ENCODE assay signal across 25 mouse cellular contexts in genomic region chr6:115203029-115203428, GRCm38 (mm10). TPM values are rescaled to one million over a fixed set of nuclear protein-coding genes. Genes with fewer than 3 reads are reported as not detected.
DNase-seq lines count a peak whose midpoint lies in the region; ATAC-seq and TF ChIP-seq lines count a peak whose summit lies in the region.
"Had no signal": no experiment of that assay in that cellular context is flagged by ENCODE, and none has a peak within 500 bp of the region (broad histone marks: within the 10 kb centered on the region; RNA-seq: fewer than 3 reads in every experiment).

No protein-coding gene starts in this region.

- no peak overlapping the region for H3K9ac ChIP-seq in intestine, postnatal 0 days (ENCODE audit: low read depth, low read length)
- H3K9ac ChIP-seq in intestine, embryonic 16.5 days (ENCODE audit: low read depth, low read length): no peak overlapping the region
- H3K9ac ChIP-seq in ES-E14 (ENCODE audit: insufficient read depth, low read depth, low read length, poor library complexity, severe bottlenecking): no peak overlapping the region
- H3K9ac ChIP-seq in stomach, postnatal 0 days (ENCODE audit: low read length): no peak overlapping the region
- H3K9ac ChIP-seq: liver, embryonic 12.5 days; midbrain, embryonic 15.5 days had no signal

- WGBS in intestine, postnatal 0 days: 69% methylated on average over 3 of the region's 3 CpGs
- 71% methylated on average over 3 of the region's 3 CpGs for WGBS in intestine, embryonic 16.5 days
- 60% methylated on average over 3 of the region's 3 CpGs for WGBS in stomach, postnatal 0 days
- 62% methylated on average over 3 of the region's 3 CpGs for WGBS in heart, embryonic 10.5 days

- no peaks in the 10 kb centered on the region for H3K27me3 ChIP-seq in intestine, postnatal 0 days (replicated peaks; ENCODE audit: control insufficient read depth, insufficient read depth, low read length)
- H3K27me3 ChIP-seq in intestine, embryonic 16.5 days (replicated peaks; ENCODE audit: control insufficient read depth, insufficient read depth, low read length): no peaks in the 10 kb centered on the region
- no peaks in the 10 kb centered on the region for H3K27me3 ChIP-seq in stomach, postnatal 0 days (ENCODE audit: control insufficient read depth, insufficient read depth, low read length)
- no peaks in the 10 kb centered on the region for H3K27me3 ChIP-seq in heart, embryonic 10.5 days (ENCODE audit: insufficient read depth, poor library complexity, severe bottlenecking)
- H3K27me3 ChIP-seq: liver, embryonic 12.5 days; midbrain, embryonic 15.5 days had no signal

- no peaks in the 10 kb centered on the region for H3K36me3 ChIP-seq in intestine, postnatal 0 days (ENCODE audit: control insufficient read depth, insufficient read depth)
- H3K36me3 ChIP-seq in intestine, embryonic 16.5 days (ENCODE audit: control insufficient read depth, insufficient read depth, low read length): no peaks in the 10 kb centered on the region
- H3K36me3 ChIP-seq in ES-E14 (ENCODE audit: control insufficient read depth, insufficient read depth, low read length, poor library complexity, severe bottlenecking): no peaks in the 10 kb centered on the region
- no peaks in the 10 kb centered on the region for H3K36me3 ChIP-seq in stomach, postnatal 0 days (ENCODE audit: control insufficient read depth, insufficient read depth, low read length)
- no peaks in the 10 kb centered on the region for H3K36me3 ChIP-seq in heart, embryonic 10.5 days
- H3K36me3 ChIP-seq: limb, embryonic 10.5 days; liver, embryonic 12.5 days; midbrain, embryonic 15.5 days had no signal

- no peak overlapping the region for H3K27ac ChIP-seq in intestine, postnatal 0 days (ENCODE audit: low read depth, low read length)
- H3K27ac ChIP-seq in intestine, embryonic 16.5 days (ENCODE audit: low read length): no peak overlapping the region
- no peak overlapping the region for H3K27ac ChIP-seq in ES-E14 (ENCODE audit: insufficient read depth, low read depth, low read length, poor library complexity, severe bottlenecking)
- no peak overlapping the region for H3K27ac ChIP-seq in stomach, postnatal 0 days (replicated peaks)
- H3K27ac ChIP-seq in heart, embryonic 10.5 days: no peak overlapping the region
- H3K27ac ChIP-seq: limb, embryonic 10.5 days; liver, embryonic 12.5 days; midbrain, embryonic 15.5 days had no signal

- no peaks in the 10 kb centered on the region for H3K9me3 ChIP-seq in intestine, postnatal 0 days (ENCODE audit: control insufficient read depth)
- H3K9me3 ChIP-seq in intestine, embryonic 16.5 days (ENCODE audit: control insufficient read depth, low read length): 0 out of 2 replicates have a peak, but pooled peaks cover 4% of the 10 kb centered on the region
- no peaks in the 10 kb centered on the region for H3K9me3 ChIP-seq in ES-E14 (ENCODE audit: control insufficient read depth, insufficient read depth, low read depth, low read length)
- no peaks in the 10 kb centered on the region for H3K9me3 ChIP-seq in stomach, postnatal 0 days (ENCODE audit: control insufficient read depth, low read length)
- H3K9me3 ChIP-seq in heart, embryonic 10.5 days: no peaks in the 10 kb centered on the region
- H3K9me3 ChIP-seq: limb, embryonic 10.5 days; liver, embryonic 12.5 days; midbrain, embryonic 15.5 days had no signal

- in situ Hi-C loops in ES-E14 (cut with MboI; ENCODE audit: low sequenced_read_pairs in 2 of 2, unreplicated experiment in 2 of 2): no loop called here

- no peak for ATAC-seq in intestine, postnatal 0 days
- ATAC-seq in intestine, embryonic 16.5 days: no peak
- no peak for ATAC-seq in stomach, postnatal 0 days (ENCODE audit: low FRiP score, low TSS enrichment)
- ATAC-seq: hindbrain, embryonic 16.5 days; liver, embryonic 12.5 days; midbrain, embryonic 15.5 days had no signal

- no peaks in the 10 kb centered on the region for H3K4me1 ChIP-seq in intestine, postnatal 0 days (replicated peaks; ENCODE audit: control insufficient read depth, insufficient read depth, low read length)
- no peaks in the 10 kb centered on the region for H3K4me1 ChIP-seq in intestine, embryonic 16.5 days (ENCODE audit: control insufficient read depth, insufficient read depth, low read length)
- no peaks in the 10 kb centered on the region for H3K4me1 ChIP-seq in ES-E14 (ENCODE audit: control insufficient read depth in 2 of 2, insufficient read depth in 2 of 2, low read length in 2 of 2, poor library complexity in 1 of 2)
- H3K4me1 ChIP-seq in stomach, postnatal 0 days (replicated peaks; ENCODE audit: control insufficient read depth, insufficient read depth): no peaks in the 10 kb centered on the region
- no peaks in the 10 kb centered on the region for H3K4me1 ChIP-seq in heart, embryonic 10.5 days
- H3K4me1 ChIP-seq: limb, embryonic 10.5 days; liver, embryonic 12.5 days; midbrain, embryonic 15.5 days had no signal

- DNase-seq in thymus, postnatal 0 days (ENCODE audit: low spot score): peak; percentile 23
- DNase-seq in thymus, postnatal 36 days: no peak
- DNase-seq in ES-E14 (ENCODE audit: low read depth, low spot score): peak; percentile 28
- no peak for DNase-seq in stomach, postnatal 0 days (ENCODE audit: low spot score)
- DNase-seq in heart, embryonic 10.5 days (ENCODE audit: low spot score): no peak
- DNase-seq: adrenal gland, postnatal 10 days; cerebellum, adult 8-10 months; gastrocnemius, postnatal 14 days; kidney, adult 8-10 months; kidney, postnatal 4 days; spleen, adult 18-20 months; thymus, adult 2 months had no signal

- H3K4me2 ChIP-seq in intestine, postnatal 0 days (replicated peaks; ENCODE audit: low read depth): no peak overlapping the region
- H3K4me2 ChIP-seq in intestine, embryonic 16.5 days (ENCODE audit: low read depth, low read length): no peak overlapping the region
- H3K4me2 ChIP-seq in stomach, postnatal 0 days (replicated peaks; ENCODE audit: low read depth): no peak overlapping the region
- H3K4me2 ChIP-seq: heart, embryonic 11.5 days; liver, embryonic 12.5 days; midbrain, embryonic 15.5 days had no signal

- no peak for TF ChIP-seq EP300 in stomach, postnatal 0 days (optimal IDR thresholded peaks at IDR 0.05)

- no peak overlapping the region for H3K4me3 ChIP-seq in intestine, postnatal 0 days (ENCODE audit: low read depth, low read length)
- no peak overlapping the region for H3K4me3 ChIP-seq in intestine, embryonic 16.5 days (ENCODE audit: low read length)
- H3K4me3 ChIP-seq in ES-E14 (ENCODE audit: insufficient read depth in 1 of 2, low read depth in 1 of 2, low read length in 2 of 2, poor library complexity in 1 of 2, severe bottlenecking in 1 of 2): no peak overlapping the region
- no peak overlapping the region for H3K4me3 ChIP-seq in stomach, postnatal 0 days (ENCODE audit: low read depth, low read length)
- H3K4me3 ChIP-seq in heart, embryonic 10.5 days: no peak overlapping the region
- H3K4me3 ChIP-seq: limb, embryonic 10.5 days; liver, embryonic 12.5 days; midbrain, embryonic 15.5 days had no signal

- TF ChIP-seq CTCF in intestine, postnatal 0 days (IDR thresholded peaks at IDR 0.05; ENCODE audit: low read depth): peak; percentile 38; the same call in 1 of the 2 replicates
- TF ChIP-seq CTCF in stomach, postnatal 0 days (IDR thresholded peaks at IDR 0.05; ENCODE audit: low read depth): peak; percentile 44

TF ChIP-seq in ES-E14, 5 proteins besides CTCF, POLR2A, EP300 and RAD21:
- TF ChIP-seq ZC3H11A (IDR thresholded peaks at IDR 0.05; ENCODE audit: borderline replicate concordance, low read depth, low read length) (no peak), HCFC1 (IDR thresholded peaks at IDR 0.05; ENCODE audit: borderline replicate concordance, insufficient read depth, low read length) (no peak), CHD2 (IDR thresholded peaks at IDR 0.05; ENCODE audit: low read depth, low read length) (no peak), MAFK (IDR thresholded peaks at IDR 0.05; ENCODE audit: insufficient read depth, low read depth, low read length) (no peak), ZNF384 (IDR thresholded peaks at IDR 0.05; ENCODE audit: low read depth, low read length) (no peak)
TF ChIP-seq in ES-E14: peak in this region for 0.

RNA-seq across cellular contexts. Expression of gene Gm17482, which starts 24.1 kb away (rescaled TPM):
- not detected in 2 replicates for polyA plus RNA-seq in intestine, postnatal 0 days (2015; fragmentation: Nextera tagmentation; extraction: Ambion mirVana)
- polyA plus RNA-seq in intestine, embryonic 16.5 days (2015; fragmentation: Nextera tagmentation; extraction: Ambion mirVana): not detected in 2 replicates
- polyA plus RNA-seq in thymus, postnatal 0 days (2015; fragmentation: Nextera tagmentation; extraction: Ambion mirVana): not detected in 2 replicates
- total RNA-seq in ES-E14 (2012; rRNA removed): not detected in 2 replicates
- polyA plus RNA-seq in stomach, postnatal 0 days (2015; fragmentation: Nextera tagmentation; extraction: Ambion mirVana): not detected in 2 replicates
- polyA plus RNA-seq in heart, embryonic 10.5 days (2016; fragmentation: Nextera tagmentation; extraction: Ambion mirVana): not detected in 2 replicates
- total RNA-seq: adrenal gland, postnatal 10 days; gastrocnemius, postnatal 14 days; heart, postnatal 25 days; megakaryocyte progenitor cell, adult 5-6 weeks had no signal
- polyA plus RNA-seq: cortical plate, adult 2 months; embryonic facial prominence, embryonic 14.5 days; heart, embryonic 11.5 days; hindbrain, embryonic 16.5 days; limb, embryonic 10.5 days; liver, embryonic 12.5 days; lung, embryonic 16.5 days; midbrain, embryonic 15.5 days; stomach, embryonic 14.5 days; thymus, adult 2 months had no signal

RNA-seq across cellular contexts. Expression of gene Timp4, which starts 49.0 kb away (rescaled TPM):
- 0.12 and 0.17 TPM in 2 replicates for polyA plus RNA-seq in intestine, postnatal 0 days (2015; fragmentation: Nextera tagmentation; extraction: Ambion mirVana)
- 0.33 and 0.55 TPM in 2 replicates for polyA plus RNA-seq in intestine, embryonic 16.5 days (2015; fragmentation: Nextera tagmentation; extraction: Ambion mirVana)
- polyA plus RNA-seq in thymus, postnatal 0 days (2015; fragmentation: Nextera tagmentation; extraction: Ambion mirVana): 0.78 and 0.86 TPM in 2 replicates
- 0.42 and 1.0 TPM in 2 replicates for total RNA-seq in ES-E14 (2012; rRNA removed)
- 1.0 and 1.9 TPM in 2 replicates for polyA plus RNA-seq in stomach, postnatal 0 days (2015; fragmentation: Nextera tagmentation; extraction: Ambion mirVana)
- polyA plus RNA-seq in heart, embryonic 10.5 days (2016; fragmentation: Nextera tagmentation; extraction: Ambion mirVana): 0.09 and 0.10 TPM in 2 replicates
- total RNA-seq: megakaryocyte progenitor cell, adult 5-6 weeks had no signal
- polyA plus RNA-seq: liver, embryonic 12.5 days had no signal

Comparison
In these comparisons a context has a peak if more than half of its experiments do, and no peak if none do; other contexts are left out.
1. DNase-seq: peak in thymus, postnatal 0 days (single experiment) and ES-E14 (single experiment); none in thymus, postnatal 36 days (0 of 2), stomach, postnatal 0 days (single experiment) and heart, embryonic 10.5 days (single experiment).